Mouse (Mus musculus): ENCODE data around the gene Spg20.
A peak's percentile ranks its signal among the peaks of the same experiment; 100 is the strongest.

Gene Spg20

DNA sequence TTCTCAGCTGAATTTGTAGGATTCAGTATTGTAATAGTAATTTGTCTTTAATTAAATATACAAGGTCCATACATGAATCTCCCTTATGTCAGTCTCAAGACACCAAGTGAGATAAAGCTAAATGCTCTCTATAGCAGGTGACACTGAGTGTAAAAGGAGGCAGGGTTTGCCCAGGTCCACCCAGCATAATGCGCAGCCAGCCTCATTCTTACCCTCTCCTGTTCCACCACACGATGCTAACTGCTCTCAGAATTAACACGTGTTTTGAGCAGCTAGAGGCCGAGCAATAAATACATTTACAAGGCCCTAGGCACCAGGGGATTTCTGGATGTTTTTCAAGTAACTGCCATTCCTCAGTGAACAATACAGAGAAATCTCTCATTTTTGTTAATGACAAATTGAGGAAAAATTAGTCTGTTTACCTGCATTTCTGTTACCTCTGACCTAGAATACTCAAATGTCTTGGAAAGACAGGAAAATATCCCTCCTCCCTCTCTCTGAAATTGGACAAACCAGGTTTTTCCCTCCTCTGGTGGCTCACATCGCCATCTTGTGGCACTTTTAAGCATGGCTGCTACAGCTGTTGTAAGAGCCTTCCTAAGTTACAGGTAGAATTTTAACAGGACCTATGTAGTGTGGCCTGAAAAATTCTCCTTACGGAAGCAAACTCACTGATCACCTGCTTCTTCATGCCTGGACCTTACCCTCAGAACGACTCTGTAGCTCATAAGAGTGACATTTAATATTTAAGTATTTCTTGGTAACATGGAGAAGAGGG, 39.9 kb downstream of the Spg20 start:
- peak; percentile 71 for DNase-seq

DNA sequence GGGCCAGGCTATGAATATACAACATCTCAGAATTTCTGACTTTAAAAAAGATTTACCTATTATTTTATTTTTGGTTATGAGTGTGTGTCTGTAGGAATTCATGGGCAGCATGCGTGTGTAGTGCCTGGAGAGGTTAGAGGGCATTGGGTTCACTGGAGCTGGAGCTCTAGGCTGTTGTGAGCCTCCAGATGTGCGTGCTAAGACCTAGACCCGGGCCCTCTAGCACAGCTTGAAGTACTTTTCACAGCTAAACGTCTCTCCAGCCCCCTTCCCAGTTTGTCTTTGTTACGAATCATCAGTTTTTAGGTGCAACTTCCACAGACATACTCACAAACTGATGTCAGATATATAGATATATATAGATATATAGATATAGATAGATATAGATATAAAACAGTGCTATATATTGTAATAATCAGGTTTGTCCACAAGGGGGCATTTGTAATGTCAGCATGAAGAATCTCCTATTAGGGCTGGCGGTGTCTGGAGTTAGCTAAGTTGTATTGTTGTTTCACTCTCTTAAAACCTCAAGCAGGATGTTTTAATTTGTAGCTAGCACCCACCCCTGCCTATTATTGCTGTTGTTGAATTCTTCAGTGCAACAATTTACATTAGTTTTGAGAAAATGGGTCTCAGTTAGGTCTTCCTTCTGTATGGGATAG, 40.9 kb downstream of the Spg20 start:
- DNase-seq = peak; percentile 53

- peak; percentile 70 for DNase-seq
Measured at GRCm38 (mm10) chr3:55154163-55154562, 42.3 kb downstream of the Spg20 start.

- no peak for DNase-seq
Measured at GRCm38 (mm10) chr3:55157413-55157812, 45.5 kb downstream of the Spg20 start.

- no peak for DNase-seq
Measured at GRCm38 (mm10) chr3:55161144-55161543, 49.2 kb downstream of the Spg20 start.

DNA sequence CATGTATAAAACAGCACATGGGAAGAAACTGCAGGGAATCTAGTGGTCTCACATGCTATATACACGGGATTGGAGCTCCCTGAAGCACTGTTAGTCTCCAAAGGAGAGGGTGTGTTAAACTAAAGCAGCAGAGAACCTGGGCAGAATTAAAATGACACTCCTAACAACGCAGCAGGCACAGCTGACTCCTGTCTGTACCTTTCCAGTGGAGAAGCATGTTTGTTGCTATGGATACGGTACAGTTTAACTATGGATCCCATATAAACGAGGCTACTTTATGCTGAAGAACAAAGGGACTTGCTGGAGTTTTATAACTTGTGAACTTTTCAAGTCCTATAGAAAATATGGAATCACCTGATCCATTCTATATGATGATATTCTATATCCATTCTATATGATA, 51.6 kb downstream of the Spg20 start:
- DNase-seq = no peak

GRCm38 (mm10) chr3:55172478-55172877, 60.6 kb downstream of the Spg20 start:
- DNase-seq = peak; percentile 33

DNA sequence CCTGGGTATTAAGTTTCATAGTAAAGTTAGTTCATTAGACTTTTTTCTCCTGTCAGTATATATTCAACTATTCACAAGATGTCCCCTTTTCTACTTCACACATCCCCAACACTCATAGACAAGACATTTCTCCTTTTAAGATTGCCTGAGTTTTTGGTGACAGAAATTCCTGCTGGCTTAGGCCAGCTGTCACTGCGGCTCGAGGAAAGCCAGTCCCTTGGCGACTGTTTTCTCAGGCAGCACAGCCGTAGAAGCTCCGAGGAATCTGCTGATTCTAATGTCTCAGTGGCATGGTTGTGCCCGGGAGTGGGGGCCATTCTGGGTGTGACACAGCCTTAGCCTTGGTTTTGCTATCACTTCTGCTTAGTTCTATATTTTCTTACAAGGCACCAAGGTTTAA, 65.4 kb downstream of the Spg20 start:
- DNase-seq = no peak

- no peak for DNase-seq
Measured at GRCm38 (mm10) chr3:55181766-55182165, 69.9 kb downstream of the Spg20 start, which contains the start of gene Sohlh2. Gene Sohlh2, plus strand, starts transcription at chr3:55182028.
